Mouse (Mus musculus) c-Kit-positive CD71-negative TER-119-negative erythroid progenitor cells, embryonic 14.5 days (primary cell): Measurements from ENCODE around the gene Wdr89.

Experiments used
- DNase-seq: peaks from one replicate; pipeline ENCODE4 v3.0.0-alpha.2; 2013; ENCODE audit warnings: low read depth

The Wdr89 gene

GRCm38 (mm10) chr12:75668916-75669257 is 450 bp downstream of the Wdr89 start:
- DNase-seq = peak; percentile 18

- DNase-seq = no peak
These were observed 1.1 kb downstream of the Wdr89 start for GRCm38 (mm10) chr12:75668221-75668620.

- DNase-seq = no peak
These were observed 2.4 kb downstream of the Wdr89 start for GRCm38 (mm10) chr12:75666939-75667338.

DNA sequence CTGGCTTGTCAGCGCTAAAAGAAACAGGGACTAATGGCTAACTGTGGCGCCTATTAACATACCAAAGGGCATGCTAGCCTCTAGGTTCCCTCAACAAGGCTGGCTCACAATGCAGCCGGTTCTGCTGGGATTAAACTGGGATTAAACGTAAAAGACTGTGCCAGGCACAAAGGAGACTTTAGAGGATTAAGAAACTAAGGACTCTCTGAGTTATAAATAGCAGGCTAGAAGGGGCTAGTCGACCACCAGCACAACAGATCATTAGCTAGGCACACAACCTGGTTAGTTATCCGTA is 4.9 kb downstream of the Wdr89 start:
- no peak for DNase-seq

- DNase-seq = no peak
These were observed 5.5 kb downstream of the Wdr89 start for GRCm38 (mm10) chr12:75663646-75664515.

- no peak for DNase-seq
These were observed 7.0 kb downstream of the Wdr89 start for GRCm38 (mm10) chr12:75662376-75662775.

- no peak for DNase-seq
These were observed 10.9 kb downstream of the Wdr89 start for GRCm38 (mm10) chr12:75658403-75658802.

- DNase-seq = no peak
These were observed 12.8 kb downstream of the Wdr89 start for GRCm38 (mm10) chr12:75656580-75656979.

DNA sequence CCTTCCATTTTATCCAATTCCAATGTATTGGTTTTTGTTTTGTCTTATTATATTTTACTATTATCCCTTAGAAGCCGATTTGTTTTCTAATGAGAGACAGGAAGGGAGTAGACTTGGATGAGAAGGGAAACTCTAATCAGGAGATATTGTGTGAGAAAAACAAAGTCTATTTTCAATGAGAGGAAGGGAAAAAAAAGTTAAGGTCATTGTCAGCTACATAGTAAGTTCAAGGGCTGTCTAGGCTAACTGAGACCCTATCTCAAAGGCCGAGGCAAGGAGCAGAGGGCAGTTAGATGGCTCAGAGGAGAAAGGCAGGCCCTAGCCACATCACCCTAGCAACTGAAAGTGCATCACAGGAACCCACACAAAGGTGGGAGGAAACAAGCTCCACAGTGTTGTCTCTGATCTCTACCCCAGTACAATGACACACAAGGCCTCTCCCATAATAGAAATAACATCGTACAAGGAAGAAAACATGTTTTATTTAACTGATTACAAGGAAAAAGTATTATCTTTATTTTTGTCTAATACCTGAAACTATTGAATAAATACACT is 15.0 kb downstream of the Wdr89 start:
- no peak for DNase-seq

DNA sequence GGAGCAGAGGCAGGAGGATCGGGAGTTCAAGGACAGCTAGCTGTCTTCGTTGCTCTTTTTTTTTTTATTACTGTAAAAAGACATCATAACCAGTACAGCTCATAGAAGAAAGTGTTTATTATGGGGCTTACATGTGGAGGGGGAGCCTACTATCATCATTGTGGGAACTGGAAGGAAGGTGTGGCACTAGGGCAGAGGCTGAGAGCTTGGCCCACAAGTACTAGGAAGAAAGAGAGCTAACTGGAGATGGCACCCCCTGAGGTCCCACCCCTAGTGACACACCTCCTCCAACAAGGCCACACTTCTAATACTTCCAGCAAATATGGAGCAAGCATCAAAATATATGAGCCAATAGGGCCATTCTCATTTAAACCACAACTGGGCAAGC is 19.6 kb downstream of the Wdr89 start:
- DNase-seq = no peak

GRCm38 (mm10) chr12:75649058-75649705 is 20.2 kb downstream of the Wdr89 start:
- DNase-seq = no peak

DNA sequence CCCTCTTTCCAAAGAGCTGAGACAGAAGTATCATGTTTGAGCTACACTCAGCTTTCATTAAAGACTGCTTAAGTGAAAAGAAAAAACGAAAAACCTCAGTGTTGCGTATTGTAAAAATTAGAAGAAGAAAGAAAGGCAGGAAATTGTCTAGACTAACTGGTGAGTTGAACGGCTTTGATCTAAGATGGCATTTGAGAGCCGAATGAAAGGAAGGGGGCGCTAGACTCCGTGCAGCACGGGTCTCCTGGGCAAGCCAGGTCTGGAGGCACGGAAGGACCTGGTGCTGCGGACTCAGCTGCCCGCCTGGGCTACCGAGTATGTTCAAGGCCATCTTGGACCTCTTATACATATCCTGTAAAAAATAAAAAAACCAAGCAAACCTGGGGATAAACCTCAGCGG is 21.1 kb downstream of the Wdr89 start:
- no peak for DNase-seq

DNA sequence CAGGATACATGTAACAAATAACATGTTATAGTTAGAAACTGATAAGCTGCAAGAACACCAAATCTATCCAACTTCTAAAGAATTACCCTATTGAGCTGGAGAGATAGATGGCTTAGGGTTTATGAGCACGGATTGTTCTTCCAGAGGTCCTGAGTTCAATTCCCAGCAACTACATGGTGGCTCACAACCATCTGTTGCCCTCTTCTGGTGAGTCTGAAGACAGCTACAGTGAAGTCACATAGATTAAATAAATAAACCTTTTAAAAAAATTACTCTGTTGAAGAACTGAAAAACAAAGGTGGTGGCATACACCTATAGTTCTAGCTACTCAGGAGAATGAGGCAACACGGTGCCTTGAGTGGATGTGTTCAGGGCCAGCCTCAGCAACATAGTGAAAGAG is 21.7 kb downstream of the Wdr89 start:
- DNase-seq = no peak

DNA sequence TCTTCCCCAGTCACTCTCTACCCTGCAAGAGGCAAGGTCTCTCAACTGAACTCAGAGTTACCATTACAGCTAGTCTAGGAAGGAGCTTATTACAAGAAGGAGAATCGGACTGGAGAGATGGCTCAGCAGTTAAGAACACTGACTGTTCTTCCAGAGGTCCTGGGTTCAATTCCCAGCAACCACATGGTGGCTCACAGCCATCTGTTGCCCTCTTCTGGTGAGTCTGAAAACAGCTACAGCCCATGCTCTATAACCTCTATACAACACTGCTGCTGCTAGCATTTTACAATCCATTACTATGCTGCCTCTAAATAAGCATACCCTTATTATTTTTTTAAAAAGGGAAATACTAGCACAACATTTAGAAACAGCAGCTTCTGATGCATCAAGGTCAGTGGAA is 23.6 kb downstream of the Wdr89 start:
- DNase-seq = no peak

DNA sequence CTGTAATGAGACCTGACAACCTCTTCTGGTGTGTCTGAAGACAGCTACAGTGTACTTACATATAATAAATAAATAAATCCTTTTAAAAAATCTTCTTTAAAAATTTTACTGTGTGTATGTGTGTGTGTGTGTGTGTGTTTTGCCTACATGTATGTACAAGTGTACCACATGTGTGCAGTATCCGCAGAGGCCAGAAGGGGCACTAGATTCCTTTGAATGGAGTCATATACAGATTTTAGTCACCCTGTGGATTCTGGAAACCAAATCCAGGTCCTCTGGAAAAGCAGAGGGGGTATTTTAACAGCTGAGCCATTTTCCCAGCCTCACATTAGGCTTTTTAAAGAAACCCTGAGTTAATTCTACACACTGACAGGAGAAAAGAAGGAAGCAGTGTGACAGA is 27.6 kb downstream of the Wdr89 start:
- no peak for DNase-seq

DNA sequence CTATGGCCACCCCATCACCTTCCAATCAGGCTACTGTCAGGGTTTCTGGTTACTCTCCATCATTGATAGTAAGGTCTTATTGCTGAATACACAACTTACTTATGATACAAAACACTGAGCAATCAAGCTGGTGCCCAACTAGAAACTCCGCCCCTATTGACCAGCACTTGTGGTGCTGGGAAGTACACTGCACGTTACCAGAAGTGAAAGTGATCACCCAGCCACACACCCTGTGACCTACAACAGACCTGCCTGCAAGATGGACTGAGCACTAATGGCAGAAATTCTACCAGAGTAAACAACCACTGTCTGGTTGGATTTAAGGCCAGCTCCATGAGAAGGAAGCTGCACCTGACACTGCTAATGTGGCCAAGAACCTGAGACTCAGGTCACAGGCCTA is 31.0 kb downstream of the Wdr89 start:
- no peak for DNase-seq

DNA sequence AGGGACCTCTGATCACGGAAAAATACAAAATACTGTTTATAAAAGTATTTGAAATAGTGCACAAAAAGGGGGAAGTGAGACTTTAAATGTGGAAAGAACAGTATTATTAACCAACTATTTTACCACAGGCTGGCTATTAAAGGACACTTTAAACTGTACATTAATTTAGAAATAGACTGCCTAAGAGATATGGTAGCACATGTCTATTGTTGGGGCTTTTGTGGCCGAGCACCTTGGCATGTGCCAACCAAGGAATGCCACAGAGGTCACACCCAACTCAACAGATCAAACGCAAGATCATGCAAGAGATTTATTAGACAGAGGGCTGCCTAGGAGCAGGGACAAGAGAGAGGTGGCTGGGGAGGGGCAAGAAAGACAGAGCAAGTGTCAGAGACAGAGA is 32.2 kb downstream of the Wdr89 start:
- DNase-seq = no peak

DNA sequence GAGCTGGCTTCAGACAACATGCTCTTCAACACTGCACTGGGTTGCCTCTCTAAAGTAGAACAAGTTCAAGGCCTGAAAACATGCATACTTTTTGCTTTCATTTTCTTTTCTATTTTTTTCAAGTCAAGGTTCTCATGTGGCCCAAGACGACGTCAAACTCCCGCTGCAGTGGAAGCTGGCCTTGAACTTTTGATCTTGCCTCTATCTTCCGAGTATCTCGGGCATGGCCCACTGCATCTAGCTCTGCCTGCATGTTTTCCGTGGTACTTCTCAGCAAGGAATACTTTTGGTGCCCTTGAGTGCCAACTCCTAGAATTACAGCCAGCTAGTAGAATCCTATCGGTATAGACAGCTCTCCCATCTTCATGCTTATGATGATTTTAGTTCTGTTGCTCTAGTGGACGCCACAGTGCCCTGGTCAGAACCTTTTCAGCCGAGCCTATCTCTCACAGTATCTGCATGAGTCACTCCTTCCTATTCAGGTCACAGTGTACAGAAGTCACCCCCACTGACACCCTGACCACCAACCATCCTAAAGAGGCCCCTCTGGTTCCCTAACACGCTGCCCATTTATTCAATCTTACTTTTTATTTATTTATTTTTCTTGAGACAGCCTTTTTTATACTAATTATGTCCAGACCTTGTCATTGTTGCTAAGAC is 33.4 kb downstream of the Wdr89 start:
- DNase-seq = no peak

DNA sequence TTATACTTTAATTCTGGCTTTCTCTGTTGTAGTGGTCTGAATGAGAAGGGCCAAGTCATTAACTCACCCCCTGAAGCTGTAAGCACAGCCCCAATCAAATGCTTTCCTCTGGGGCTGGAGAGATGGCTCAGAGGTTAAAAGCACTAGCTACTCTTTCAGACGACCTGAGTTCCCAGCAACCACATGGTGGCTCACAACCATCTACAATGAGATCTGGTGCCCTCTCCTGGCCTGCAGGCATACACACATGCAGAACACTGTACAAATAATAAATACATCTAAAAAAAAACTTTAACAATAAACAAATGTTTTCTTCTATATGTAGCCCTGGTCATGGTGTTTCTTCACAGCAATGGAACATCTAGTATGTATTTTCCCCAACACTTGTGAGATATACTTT is 39.7 kb downstream of the Wdr89 start:
- no peak for DNase-seq

GRCm38 (mm10) chr12:75623292-75623691 is 46.0 kb downstream of the Wdr89 start:
- no peak for DNase-seq

GRCm38 (mm10) chr12:75622835-75623234 is 46.5 kb downstream of the Wdr89 start:
- no peak for DNase-seq

DNA sequence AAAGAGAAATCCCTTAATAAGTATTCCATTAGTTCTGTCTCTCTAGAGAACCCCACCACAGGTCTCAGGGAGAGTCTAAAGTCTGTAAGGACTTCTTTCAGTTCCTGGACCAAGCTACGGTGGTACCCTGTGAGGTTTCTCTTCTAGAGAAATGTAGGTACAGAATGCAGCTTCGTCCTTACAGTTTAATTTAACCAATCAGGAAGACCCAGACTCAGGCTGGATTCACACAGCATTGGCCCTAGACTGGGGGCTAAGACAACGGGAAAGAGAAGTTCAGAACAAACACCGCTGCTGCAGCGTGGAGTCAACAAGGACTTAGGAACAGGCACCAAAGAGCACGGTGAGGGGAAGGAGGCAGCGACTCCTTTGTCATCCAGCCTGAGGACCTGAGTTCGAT is 52.5 kb downstream of the Wdr89 start:
- no peak for DNase-seq

DNA sequence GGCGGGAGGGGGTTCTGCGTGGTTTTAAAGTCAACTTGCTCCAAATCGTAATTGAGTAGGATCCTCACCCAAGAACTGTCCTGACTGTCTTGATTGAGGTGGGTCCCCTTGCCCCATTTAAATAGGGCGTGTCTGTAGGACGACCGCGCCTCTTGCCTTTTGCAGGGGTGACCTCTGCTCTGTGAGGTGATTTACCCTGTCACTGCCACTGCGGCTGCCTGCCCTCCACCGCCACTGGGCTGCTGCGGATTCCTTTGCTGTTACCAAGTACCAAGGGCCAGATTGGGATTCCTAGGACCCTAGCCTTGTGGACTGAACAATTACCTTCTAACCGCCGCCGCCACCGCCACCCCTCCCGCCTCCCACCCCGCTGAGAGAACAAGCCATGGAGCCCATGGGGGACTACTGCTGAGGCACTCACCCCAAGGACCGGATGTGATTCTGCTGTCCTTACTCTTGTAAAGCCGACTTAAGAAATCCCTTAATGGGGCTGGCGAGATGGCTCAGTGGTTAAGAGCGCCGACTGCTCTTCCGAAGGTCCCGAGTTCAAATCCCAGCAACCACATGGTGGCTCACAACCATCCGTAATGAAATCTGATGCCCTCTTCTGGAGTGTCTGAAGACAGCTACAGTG is 53.1 kb downstream of the Wdr89 start:
- no peak for DNase-seq
